Mouse (Mus musculus): ENCODE data around the gene Zfp422.

- TF ChIP-seq EP300 (IDR thresholded peaks at IDR 0.05; ENCODE audit: low read length) (no peak), MAFK (IDR thresholded peaks at IDR 0.05; ENCODE audit: insufficient replicate concordance, low read length) (no peak), RAD21 (IDR thresholded peaks at IDR 0.05; ENCODE audit: low read depth, low read length) (no peak), JUND (conservative IDR thresholded peaks at IDR 0.05; ENCODE audit: low read depth, low read length) (no peak), GABPA (IDR thresholded peaks at IDR 0.05; ENCODE audit: insufficient replicate concordance, low read depth, low read length) (no peak), MXI1 (IDR thresholded peaks at IDR 0.05; ENCODE audit: low read depth, low read length) (no peak), POLR2A (IDR thresholded peaks at IDR 0.05; ENCODE audit: low read depth, low read length) (no peak)
These were observed 704 bp downstream of the Zfp422 start for GRCm38 (mm10) chr6:116628095-116628494.

Measured in CH12.LX (cell line).